Mouse (Mus musculus): ENCODE measurements around the gene Wdr70. TPM values are rescaled to one million over a fixed set of nuclear protein-coding genes. Genes with fewer than 3 reads are reported as not detected.

The Wdr70 gene
- polyA plus RNA-seq, 1 experiment from 2014 or later: 69.6 TPM

Small RNA genes within 50 kb of the gene (microRNA-seq; reads per million reads assigned to microRNA genes)
- not detected for gene Gm27529 (ENCODE audit: insufficient number of aligned reads)

Other genes starting within 250 kb of the Wdr70 start
- gene Nup155, start 10.1 kb upstream of the Wdr70 start, polyA plus RNA-seq (2014; fragmentation: Nextera tagmentation; extraction: Ambion mirVana): 30.9 and 35.5 TPM in 2 replicates
- gene Cplane1, start 69.9 kb upstream of the Wdr70 start, polyA plus RNA-seq (2014; fragmentation: Nextera tagmentation; extraction: Ambion mirVana): 14.1 and 18.1 TPM in 2 replicates

Data from forebrain, embryonic 11.5 days (tissue).